Mouse (Mus musculus) mouse trophoblast stem cell (cell line): ENCODE measurements around the gene Acsm2.
"Not testable (repeated sequence)": the region's sequence is repeated elsewhere in the genome, so short reads cannot be mapped to it uniquely, and the experiment has no call there.

Experiments
- in situ Hi-C, 2 experiments: fragments of 300-500 bp; cut with MseI, MboI; formaldehyde crosslinking; loops; 2 replicates in 1 of 2; 3 replicates in 1 of 2; pipeline ENCODE4 v1.15.1; 2025

The Acsm2 gene

GRCm38 (mm10) chr7:119561441-119561840, 7.3 kb downstream of the Acsm2 start:
- in situ Hi-C loops = no loop called here

- in situ Hi-C loops = not testable (repeated sequence)
Observed at GRCm38 (mm10) chr7:119562476-119562875, 8.3 kb downstream of the Acsm2 start.

- in situ Hi-C loops = no loop called here
Observed at GRCm38 (mm10) chr7:119594530-119595107, 40.5 kb downstream of the Acsm2 start.

- in situ Hi-C loops = no loop called here
Observed at GRCm38 (mm10) chr7:119595306-119595705, 41.2 kb downstream of the Acsm2 start.

GRCm38 (mm10) chr7:119596536-119596935, 42.4 kb downstream of the Acsm2 start:
- in situ Hi-C loops = no loop called here

GRCm38 (mm10) chr7:119601195-119601953, 47.2 kb downstream of the Acsm2 start:
- in situ Hi-C loops = no loop called here

- in situ Hi-C loops = no loop called here
Observed at GRCm38 (mm10) chr7:119601954-119602317, 47.8 kb downstream of the Acsm2 start.

- in situ Hi-C loops = no loop called here
Observed at GRCm38 (mm10) chr7:119604903-119605483, 50.9 kb downstream of the Acsm2 start.

GRCm38 (mm10) chr7:119605926-119606663, 52.0 kb downstream of the Acsm2 start:
- in situ Hi-C loops = no loop called here

- in situ Hi-C loops = no loop called here
Observed at GRCm38 (mm10) chr7:119606664-119607076, 52.5 kb downstream of the Acsm2 start, which contains the start of gene Acsm1. Gene Acsm1 (plus strand): TSS chr7:119607026.

- in situ Hi-C loops = no loop called here
Observed at GRCm38 (mm10) chr7:119607796-119608515, 53.8 kb downstream of the Acsm2 start.

- in situ Hi-C loops = no loop called here
Observed at GRCm38 (mm10) chr7:119616531-119616930, 62.4 kb downstream of the Acsm2 start.

GRCm38 (mm10) chr7:119617593-119617992, 63.5 kb downstream of the Acsm2 start:
- in situ Hi-C loops = no loop called here

GRCm38 (mm10) chr7:119618209-119618935, 64.2 kb downstream of the Acsm2 start:
- in situ Hi-C loops = no loop called here

- in situ Hi-C loops = no loop called here
Observed at GRCm38 (mm10) chr7:119620157-119620556, 66.0 kb downstream of the Acsm2 start.

GRCm38 (mm10) chr7:119638773-119639172, 84.6 kb downstream of the Acsm2 start:
- in situ Hi-C loops = no loop called here

- in situ Hi-C loops = no loop called here
Observed at GRCm38 (mm10) chr7:119642307-119642706, 88.2 kb downstream of the Acsm2 start.
